Mouse (Mus musculus) lung, adult 2 months (tissue): Measurements from ENCODE around the gene Scaper.

ENCODE experiments used
- CTCF ChIP-seq: fragments of 200-500 bp; IDR thresholded peaks from 2 replicates; pipeline ENCODE4 v1.5.1; 2011; ENCODE audit warnings: mild to moderate bottlenecking, low read length, control low read depth; ENCODE audit not compliant: insufficient read depth
- POLR2A ChIP-seq: fragments of 200-500 bp; IDR thresholded peaks from 2 replicates; pipeline ENCODE4 v1.6.1; 2011; ENCODE audit warnings: low read depth, mild to moderate bottlenecking, control low read depth, low read length, borderline replicate concordance; ENCODE audit errors: extremely low read depth

GRCm38 (mm10) chr9:55543336-55543702 is 394.6 kb downstream of the Scaper start:
- no peak for TF ChIP-seq CTCF
- TF ChIP-seq POLR2A = no peak
